Mouse (Mus musculus) gastrocnemius, postnatal 14 days (tissue): ENCODE measurements around the gene Trim15. TPM values are rescaled to one million over a fixed set of nuclear protein-coding genes. Genes with fewer than 3 reads are reported as not detected.

Experiments
- DNase-seq: peaks from one replicate; pipeline ENCODE4 v3.0.0; 2021; ENCODE audit warnings: mixed read lengths
- intact Hi-C: fragments of 180-260 bp; cut with DNase I; formaldehyde crosslinking; loops from one replicate; pipeline ENCODE4 v1.15.1; 2025; ENCODE audit warnings: low total_unique reads
- total RNA-seq, 2 experiments: library from RNA; stranded (reverse); gene quantifications; 2 replicates each; pipeline ENCODE4 v1.2.3; 2021

Gene Trim15
- total RNA-seq, 2 experiments from 2014 or later: not detected

DNA sequence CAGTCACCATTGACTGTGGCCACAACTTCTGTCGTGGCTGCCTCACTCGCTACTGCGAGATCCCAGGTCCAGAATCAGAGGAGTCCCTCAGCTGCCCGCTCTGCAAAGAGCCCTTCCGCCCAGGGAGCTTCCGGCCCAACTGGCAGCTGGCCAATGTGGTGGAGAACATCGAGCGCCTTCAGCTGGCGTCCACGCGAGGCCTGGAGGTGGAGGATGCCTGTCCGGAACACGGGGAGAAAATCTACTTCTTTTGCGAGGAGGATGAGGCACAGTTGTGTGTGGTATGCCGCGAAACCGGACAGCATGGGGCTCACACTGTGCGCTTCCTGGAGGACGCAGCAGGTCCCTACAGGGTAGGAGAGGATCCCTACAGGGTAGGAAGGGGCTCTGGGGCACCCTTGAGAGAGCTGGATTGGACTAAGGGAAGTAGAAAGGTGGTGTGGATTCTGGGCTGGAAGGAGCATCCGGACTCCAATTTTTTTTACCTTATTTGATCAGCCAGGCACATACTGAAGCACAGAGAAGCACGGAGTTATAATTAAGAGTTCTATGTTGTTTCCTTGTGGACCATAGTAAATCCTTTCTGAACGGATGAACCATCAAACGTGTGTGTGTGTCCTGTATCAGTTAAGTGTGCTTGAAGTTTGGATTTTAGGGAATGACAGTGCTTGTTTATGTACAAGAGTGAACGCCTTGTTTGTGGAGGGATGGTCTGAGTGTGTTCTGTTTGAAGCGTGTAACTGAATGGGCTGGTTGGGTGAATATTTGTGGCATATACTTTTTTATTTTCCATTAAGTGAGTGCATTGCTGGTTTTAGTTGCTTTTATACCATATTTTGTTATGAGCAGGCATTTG is 3.2 kb upstream of the Trim15 start:
- peak; percentile 16 for DNase-seq
- intact Hi-C loops: no loop called here

DNA sequence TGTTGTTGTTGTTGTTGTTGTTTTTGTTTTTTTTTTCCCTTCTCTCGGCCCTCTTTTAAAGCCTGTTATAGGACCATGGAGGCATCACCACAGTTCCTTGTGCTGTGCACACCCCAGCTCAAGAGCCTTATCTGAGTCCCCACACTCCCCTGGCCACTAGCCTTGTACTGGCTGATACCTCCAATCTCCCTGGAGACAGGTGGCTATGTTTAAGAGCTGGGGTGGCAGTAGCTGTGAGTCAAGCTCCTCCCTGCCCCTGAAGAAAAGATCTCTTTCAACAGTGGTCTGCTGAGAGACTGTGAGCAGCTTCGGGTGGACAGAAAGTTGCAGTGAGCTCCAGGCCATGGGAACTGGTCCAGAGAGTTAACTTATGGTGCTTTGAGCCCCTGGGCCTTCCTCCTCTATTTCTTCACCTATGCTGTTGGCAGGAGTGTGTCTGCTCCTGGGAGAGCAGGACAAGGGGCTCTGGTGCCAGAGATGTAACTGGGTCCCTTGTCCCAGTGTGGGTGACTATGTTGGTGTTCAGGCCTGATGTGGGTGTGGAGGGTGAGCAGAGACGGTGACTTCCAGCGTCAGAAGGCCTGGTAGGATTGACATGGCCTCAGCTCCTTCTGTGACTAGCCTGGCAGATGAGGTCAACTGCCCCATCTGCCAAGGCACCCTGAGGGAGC is 2.4 kb upstream of the Trim15 start, which contains the start of gene Trim10:
Gene Trim10, plus strand, starts transcription at position 291 of the 671 bp plus-strand sequence.
- intact Hi-C loops: no loop called here
- no peak for DNase-seq

DNA sequence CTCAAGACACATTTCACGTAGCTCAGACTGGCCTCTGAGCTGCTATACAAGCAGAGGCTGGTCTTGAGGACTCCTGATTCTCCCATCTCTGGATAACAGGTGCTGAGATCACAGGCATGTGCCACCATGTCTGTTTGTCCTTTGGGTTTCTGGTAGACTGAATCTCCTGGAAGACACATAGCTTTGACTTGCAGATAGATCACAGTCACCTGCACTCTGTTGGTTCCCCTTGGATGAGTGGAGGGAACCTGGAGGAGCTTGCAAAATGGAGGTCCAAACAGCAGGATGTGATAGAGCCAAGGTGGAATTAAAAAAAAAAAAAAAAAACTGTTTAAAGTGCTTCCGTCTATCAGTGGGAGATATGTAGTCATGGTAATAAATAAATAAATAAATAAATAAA is 1.8 kb upstream of the Trim15 start:
- intact Hi-C loops: no loop called here
- DNase-seq: no peak

DNA sequence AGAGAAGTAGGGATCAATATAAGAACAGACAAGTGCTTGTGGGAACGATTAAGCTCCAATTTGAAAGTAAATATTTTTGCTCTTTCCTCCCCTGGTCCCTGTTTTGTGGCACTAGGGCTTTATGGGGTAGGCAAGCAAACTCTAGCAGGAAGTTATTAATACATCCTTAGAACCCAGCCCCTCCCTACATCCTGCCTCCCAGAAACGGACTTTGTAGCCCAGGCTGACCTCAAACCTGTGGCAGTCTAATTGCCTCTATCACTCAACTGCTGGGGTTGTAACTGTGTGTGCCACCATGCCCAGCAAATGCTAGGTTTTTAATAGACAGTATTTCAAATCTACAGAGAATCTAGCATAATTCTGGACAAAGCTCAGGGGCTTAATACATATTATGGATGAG is 5.3 kb downstream of the Trim15 start:
- intact Hi-C loops: no loop called here
- DNase-seq: no peak

DNA sequence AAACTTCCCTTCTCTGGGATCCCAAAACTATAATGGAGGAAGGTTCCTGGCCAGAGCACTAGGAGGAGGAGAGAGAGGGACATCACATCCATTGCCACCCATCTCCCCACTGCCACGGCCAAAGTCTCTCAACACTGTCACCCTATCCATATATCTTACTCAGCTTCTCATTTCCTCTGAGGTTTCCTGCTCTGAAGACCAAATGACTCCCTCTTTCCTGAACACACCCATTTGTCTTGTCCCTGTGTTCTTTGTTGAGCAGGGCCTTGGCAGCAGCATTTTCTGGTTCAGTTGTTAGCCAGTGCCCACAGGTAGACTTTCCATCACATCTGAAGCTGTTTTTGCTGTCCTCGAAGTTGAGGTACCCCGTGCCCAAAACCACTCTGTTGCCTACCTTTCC is 8.8 kb downstream of the Trim15 start:
- intact Hi-C loops: no loop called here
- DNase-seq: no peak

DNA sequence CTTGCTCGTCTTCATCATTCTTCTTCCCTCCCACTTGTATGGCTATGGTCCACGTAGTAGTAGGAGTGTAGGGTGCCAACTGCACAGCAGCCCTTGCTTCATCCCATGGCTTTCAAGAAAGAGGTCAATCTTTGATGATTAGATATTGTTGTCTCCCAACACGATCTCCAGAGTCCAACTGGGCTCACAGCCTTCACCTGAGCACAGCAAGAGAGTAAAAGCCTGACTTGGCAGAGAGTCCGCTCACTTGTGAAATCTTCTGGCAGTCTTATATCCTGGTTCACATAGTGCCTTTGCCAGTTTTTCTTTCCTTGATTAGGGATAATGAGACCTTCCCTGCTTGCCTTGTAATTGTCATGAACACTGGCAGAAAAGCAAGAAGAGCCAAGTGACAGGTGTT is 10.8 kb downstream of the Trim15 start:
- no peak for DNase-seq
- intact Hi-C loops: no loop called here

DNA sequence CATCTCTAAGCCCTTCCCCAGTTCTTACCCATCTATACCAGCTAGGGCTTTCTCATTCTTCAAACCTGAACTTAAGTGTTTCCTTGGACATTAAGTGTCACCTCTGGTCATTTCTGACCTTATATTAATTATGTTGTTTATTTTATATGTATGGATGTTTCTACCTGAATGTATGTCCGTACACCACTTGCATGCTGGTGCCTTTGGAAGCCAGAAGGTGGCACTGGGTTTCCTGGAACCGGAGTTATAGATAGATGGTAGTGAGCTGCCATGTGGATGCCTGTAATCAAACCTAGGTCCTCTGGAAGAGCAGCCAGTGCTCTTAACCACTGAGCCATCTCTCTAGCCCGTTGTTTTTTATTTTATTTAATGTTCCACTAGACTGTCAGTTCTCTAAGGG is 11.5 kb downstream of the Trim15 start:
- DNase-seq: no peak
- intact Hi-C loops: no loop called here

DNA sequence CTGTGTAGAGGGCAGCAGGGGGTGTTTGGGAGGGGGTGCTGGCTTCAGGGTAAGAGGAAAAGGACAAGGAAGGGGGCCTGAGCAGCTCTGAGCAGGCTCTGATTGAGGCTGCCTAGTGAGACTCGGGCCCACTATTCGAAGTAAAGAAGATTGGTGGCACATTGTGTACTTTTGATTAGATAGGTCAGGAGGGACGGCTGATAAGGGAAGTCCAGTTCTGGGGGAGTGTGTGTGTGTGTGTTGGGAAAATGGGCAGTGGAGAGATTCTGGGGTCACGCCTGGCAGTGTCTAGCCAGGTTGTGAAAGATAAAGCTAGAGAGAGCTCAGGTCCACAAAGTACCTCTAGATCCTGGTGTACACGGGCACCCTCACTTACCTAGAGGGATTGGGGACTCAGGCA is 15.4 kb downstream of the Trim15 start:
- no peak for DNase-seq
- intact Hi-C loops: no loop called here

DNA sequence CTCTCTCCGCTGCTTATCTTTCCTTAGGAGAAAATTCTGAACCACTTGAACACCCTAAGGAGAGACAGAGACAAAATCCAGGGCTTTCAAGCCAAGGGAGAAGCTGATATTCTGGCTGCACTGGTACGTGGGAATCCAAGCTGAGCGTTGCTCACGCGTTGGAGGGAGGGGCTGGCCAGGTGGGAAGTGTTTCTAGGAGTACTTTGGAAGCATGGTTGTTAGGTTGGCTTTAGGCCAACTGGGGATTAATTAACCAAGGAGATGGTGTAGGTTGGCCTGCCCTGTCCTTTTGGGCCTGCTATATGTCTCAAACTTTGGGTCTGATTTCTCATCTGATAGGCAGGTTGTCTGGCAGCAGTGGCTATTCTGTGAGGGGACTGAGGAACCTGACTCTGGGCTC is 15.8 kb downstream of the Trim15 start:
- no peak for DNase-seq
- intact Hi-C loops: no loop called here

DNA sequence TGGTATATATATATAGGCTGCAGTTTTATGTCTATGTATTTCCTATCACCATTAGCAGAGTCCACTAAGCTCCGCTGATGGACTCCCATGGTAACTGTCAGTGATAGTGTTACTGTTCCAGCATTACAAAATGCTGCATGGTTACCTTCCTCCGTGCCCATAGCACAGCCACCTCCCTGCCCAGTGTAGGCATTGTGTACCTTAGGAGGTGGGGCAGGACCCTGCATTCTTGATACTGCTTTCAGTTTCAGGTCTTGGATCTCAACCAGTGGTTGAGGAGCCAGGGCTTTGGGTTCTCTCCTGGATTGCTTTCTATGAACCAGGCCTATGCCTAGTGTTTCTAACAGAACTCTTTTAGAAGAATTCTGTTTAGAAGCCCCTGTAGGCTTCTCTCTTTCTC is 17.0 kb downstream of the Trim15 start:
- no peak for DNase-seq
- intact Hi-C loops: no loop called here

DNA sequence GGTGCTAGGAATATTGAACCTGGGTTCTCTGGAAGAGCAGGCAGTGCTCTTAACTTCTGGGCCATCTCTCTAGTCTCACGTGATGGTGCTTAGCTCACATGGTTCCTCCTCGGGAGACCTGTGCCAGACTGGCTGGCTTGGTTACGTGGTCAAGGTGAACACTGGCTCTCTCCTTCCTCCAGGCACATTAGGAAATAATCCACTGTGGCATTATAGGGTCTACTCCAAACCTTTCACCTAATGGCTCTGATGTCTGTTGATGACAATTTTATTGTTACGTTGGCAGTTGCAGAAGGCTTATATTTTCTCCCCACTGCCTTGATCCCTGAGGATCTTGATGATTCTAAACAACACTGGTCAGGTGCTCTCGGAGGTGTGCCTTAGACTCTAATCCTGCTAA is 18.1 kb downstream of the Trim15 start:
- DNase-seq: no peak
- intact Hi-C loops: no loop called here

DNA sequence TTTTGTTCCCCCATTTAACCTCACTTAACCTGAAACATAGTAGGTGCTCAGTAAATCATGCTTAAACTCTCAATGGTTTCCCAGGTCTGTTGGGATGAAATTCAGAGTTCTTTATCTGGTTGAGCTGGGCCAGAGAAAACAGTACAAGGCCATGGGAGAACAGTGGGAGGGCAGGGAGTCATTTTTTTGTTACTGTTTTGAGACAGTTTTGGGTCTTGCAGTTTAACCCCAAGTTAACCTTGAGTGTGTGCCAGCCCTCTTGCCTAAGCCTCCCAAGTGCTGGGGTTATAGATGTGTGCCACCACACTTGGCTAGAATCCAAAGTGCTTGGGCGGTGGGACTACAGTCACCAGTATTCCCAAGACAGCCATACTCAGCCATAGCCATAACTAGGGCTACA is 22.3 kb downstream of the Trim15 start:
- DNase-seq: no peak
- intact Hi-C loops: no loop called here

DNA sequence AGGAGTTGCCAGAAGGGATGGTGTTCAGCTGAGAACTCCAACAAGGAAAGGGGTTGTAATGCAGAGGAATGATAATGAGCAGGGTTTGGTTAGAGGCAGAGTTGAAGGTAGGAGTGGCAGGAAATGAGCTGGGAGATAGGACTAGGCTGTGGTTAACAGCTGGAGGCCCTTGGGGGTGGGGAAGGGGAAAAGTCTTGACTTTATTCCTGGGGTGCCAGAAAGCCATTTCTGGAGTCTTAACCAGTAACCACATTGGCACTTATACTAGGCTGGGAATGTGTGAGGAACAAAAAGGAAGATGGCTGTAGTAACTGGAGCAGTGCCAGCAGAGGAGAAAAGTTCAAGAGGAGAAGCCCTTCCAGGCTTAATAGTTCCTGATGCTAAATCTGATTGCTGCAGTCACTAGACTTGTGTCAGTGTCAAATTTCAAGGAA is 22.7 kb downstream of the Trim15 start:
- intact Hi-C loops: no loop called here
- DNase-seq: no peak

DNA sequence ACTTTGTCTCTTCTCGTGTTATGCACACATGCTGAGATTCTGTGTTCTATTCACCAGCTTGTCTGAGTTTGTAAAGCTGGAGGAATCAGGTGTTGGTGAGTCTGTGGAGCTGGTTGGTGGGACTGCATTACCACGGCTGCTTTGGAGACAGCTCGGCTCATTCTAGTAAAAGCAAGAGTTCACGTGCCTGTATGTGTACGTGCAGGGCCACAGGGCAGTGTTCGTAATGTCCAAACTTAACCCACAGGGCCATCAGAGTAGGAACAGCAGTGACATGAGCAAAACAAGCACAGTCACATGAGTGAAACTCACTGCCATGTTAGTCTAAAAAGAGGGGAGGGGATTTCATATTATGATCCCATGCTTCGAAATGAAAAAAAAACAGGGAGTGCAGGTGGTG is 23.3 kb downstream of the Trim15 start:
- intact Hi-C loops: no loop called here
- DNase-seq: no peak

DNA sequence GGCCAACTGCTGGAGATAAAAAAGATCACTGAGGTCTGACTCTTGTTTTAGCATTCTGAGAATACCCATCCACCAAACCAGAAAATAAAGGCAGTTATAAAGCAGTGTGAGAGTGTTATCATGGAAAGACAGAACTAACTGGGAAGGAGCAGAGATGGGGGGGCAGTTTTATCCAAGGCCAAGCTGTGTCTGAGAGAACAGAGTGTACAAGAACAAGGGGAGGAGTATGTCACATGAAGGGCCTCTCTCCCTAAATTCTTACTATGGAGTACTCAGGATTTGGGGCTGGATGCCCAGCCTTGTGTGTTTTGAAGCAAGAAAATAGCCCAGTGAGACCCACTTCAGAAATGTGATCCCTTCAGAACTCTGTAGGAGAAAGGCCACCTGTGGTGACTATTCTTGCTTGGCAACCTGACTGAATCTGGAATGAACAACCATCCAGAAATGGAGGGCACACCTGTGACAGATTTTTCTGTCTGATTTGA is 26.0 kb downstream of the Trim15 start:
- intact Hi-C loops: no loop called here
- DNase-seq: no peak

DNA sequence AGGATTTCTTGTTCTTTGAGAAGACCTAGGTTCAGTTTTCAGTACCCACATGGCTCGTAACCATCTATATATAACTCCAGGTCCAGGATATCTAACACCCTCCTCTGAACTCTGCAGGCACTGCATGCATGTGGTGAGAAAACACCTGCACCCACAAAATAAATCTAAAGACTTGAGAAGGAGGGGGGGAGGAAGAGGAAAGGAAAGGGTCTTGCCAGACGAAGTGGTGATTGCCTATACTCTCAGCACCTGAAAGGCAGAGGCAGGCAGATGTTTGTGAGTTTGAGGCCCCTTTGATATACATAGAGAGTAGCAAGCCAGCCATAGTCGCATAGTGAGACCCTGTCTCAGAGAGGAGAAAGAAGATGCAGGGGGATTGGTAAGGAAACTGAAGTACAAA is 27.1 kb downstream of the Trim15 start:
- intact Hi-C loops: no loop called here
- no peak for DNase-seq

DNA sequence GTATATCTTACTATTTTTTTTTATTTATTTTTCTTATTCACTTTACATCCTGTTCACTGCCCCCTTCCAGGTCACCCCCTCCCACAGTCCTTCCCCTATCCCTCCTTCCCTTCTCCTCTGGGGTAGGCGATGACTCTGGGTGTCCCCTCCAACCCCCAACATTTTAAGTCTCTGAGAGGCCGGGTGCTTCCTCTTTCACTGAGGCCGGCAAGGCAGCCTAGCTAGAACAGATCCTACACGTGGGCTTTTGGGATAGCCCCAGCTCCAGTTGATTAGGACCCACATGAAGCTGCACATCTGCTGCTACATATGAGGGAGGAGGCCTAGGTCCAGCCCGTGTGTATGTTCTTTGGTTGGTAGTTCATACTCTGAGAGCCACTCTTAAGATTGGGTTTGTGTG is 28.0 kb downstream of the Trim15 start:
- DNase-seq: no peak
- intact Hi-C loops: no loop called here

DNA sequence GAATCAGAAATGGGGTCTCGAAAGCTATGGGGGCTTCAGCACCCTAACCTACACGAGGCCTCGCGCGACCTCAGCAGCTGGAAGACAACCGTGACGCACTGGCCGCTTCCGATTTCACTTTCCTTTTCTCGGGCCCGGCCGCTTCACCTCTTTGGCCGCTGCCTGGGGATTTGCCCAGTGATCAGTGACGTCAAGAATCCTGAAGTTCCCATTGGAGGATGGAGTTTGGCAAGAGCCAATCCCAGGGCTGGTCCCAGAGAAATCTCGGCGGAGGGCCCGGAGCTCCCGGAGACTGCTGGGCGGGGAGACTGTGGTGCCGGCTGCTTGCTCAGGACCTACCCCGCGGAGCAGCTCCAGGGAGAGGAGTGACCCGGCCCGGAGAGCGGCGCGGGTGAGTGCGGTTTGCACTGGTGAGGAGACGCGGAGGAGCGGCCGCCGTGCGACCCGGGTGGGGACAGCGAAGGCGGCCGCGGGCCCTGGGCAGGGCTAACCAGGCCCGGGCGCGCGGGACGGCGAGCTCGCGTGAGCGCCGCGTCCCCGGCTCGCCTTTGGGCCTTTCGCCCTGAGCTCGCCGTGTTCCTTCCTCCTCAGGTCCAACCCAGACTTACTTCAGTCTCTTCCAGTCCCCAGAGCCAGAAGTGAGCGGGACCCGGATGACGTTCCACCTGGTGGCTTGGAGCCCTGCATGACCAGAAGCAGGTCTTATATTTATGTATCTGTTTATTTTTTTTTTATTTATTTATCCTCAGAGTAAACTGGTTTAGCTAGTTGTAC is 29.9 kb downstream of the Trim15 start, which contains the start of gene Trim26:
Gene Trim26, plus strand, starts transcription at position 261 of the 774 bp plus-strand sequence.
- peak; percentile 97 for DNase-seq
- intact Hi-C loops: no loop called here

DNA sequence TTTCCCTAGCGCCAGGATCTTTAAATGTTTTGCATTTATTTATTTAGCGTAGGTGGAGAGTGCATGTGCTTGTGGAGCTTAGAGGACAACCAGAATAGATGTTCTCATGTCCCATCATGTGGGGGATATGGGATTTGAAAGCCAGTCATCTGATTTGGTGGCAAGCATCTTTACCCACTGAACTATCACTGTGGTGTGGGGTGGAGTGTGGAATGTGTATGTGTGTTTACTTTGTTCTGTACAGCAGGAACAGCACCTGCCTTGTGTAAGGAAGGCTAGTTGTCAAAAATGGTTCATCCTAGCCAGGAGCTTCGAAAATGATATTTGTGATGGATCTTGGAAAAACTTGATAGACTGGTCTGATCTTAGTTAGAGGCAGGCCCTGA is 30.6 kb downstream of the Trim15 start:
- intact Hi-C loops: no loop called here
- DNase-seq: no peak
